Mouse (Mus musculus) ES-Bruce4 (cell line): ENCODE measurements around the gene Inpp5a.

Experiments
- CTCF ChIP-seq: IDR thresholded peaks from one replicate; pipeline ENCODE4 v1.8.1; 2011; ENCODE audit warnings: low read depth, low read length
- EP300 ChIP-seq: IDR thresholded peaks from 2 replicates; pipeline ENCODE4 v1.6.1; 2011; ENCODE audit warnings: low read depth, low read length; ENCODE audit not compliant: insufficient read depth
- POLR2A ChIP-seq: IDR thresholded peaks from one replicate; pipeline ENCODE4 v1.8.1; 2011; ENCODE audit warnings: low read length; ENCODE audit not compliant: insufficient read depth

- no peak for TF ChIP-seq CTCF
- no peak for TF ChIP-seq POLR2A
- TF ChIP-seq EP300: no peak
Measured at GRCm38 (mm10) chr7:139359906-139360305, 29.0 kb upstream of the Inpp5a start.
